Mouse (Mus musculus) thymus, postnatal 0 days (tissue): Measurements from ENCODE around the gene Prok2. TPM values are rescaled to one million over a fixed set of nuclear protein-coding genes. Genes with fewer than 3 reads are reported as not detected.

Source experiments
- DNase-seq: peaks from one replicate; pipeline ENCODE4 v3.0.0-alpha.2; 2015; ENCODE audit warnings: low spot score
- polyA plus RNA-seq: library from polyadenylated mRNA; unstranded; fragments of >200 nt; fragmentation: Nextera tagmentation; extraction: Ambion mirVana; gene quantifications from 2 replicates; pipeline ENCODE4 v1.2.1, GENCODE M21; 2015

Gene Prok2
- polyA plus RNA-seq, 1 experiment from 2014 or later = 0.18 TPM

DNA sequence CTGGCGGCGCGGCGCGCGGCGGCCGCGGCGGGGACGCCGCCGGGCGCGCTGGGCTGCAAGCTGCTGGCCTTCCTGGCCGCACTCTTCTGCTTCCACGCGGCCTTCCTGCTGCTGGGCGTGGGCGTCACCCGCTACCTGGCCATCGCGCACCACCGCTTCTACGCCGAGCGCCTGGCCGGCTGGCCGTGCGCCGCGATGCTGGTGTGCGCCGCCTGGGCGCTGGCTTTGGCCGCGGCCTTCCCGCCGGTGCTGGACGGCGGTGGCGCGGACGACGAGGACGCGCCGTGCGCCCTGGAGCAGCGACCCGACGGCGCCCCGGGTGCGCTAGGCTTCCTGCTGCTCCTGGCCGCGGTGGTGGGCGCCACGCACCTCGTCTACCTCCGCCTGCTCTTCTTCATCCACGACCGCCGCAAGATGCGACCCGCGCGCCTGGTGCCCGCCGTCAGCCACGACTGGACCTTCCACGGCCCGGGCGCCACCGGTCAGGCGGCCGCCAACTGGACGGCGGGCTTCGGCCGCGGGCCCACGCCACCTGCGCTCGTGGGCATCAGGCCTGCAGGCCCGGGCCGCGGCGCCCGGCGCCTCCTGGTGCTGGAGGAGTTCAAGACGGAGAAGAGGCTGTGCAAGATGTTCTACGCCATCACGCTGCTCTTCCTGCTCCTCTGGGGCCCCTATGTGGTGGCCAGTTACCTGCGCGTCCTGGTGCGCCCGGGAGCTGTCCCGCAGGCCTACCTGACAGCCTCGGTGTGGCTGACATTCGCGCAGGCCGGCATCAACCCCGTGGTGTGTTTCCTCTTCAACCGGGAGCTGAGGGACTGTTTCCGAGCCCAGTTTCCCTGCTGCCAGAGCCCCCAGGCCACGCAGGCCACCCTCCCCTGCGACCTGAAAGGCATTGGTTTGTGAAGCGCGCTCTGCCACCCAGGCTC lies 33.0 kb downstream of the Prok2 start:
- DNase-seq = no peak

GRCm38 (mm10) chr6:99692206-99692915 lies 33.8 kb downstream of the Prok2 start, which contains the start of gene Gpr27:
Gene Gpr27, plus strand, starts transcription at chr6:99692679.
- peak; percentile 8 for DNase-seq

DNA sequence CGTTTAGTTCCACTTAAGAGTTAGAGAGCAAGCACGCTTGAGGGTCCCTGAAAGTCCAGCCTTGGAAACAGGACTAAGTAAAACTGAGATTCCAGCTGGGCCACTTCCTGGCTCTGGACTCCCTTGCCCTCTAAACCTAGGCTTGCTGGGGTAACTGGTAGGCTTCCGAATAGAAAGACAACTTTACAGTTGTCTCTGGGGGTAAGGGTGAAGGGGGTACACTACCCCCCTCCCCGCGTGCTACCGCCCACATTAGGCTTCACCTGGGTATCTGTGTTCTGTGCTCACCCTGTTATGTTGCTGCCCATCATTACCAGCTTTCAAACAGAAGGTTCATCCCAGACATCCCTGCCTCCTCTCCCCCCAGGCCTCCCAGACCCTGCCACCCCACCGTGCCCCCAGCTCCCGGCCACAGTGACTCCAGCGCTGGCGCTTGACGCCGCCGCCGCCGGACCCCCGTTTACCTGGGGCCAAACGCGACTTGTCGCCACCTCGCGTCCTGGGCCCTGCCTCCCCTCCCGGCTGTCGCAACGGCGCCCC lies 34.5 kb downstream of the Prok2 start:
- no peak for DNase-seq

- no peak for DNase-seq
Measured at GRCm38 (mm10) chr6:99688513-99688912, 37.7 kb downstream of the Prok2 start.

GRCm38 (mm10) chr6:99684899-99685298 lies 41.3 kb downstream of the Prok2 start:
- peak; percentile 87 for DNase-seq

DNA sequence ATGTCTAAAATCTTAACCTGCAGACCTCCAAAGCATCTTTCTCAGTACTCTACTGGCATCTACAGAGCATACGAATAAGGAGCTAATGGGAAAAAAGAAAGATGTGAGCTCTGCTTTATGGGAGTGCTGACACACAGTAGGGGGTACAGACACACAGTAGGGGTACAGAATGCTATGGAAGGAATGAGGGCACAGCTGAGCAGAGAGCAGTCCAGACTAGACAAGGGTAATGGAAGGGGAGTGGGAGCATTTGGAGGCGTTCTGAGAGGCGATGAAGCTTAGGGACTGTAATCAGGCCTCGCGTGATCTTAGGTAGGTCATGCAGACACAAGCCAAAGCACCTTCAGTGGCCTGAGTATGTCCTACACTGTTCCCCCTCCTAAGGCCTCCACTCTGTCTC lies 42.2 kb downstream of the Prok2 start:
- DNase-seq = no peak

DNA sequence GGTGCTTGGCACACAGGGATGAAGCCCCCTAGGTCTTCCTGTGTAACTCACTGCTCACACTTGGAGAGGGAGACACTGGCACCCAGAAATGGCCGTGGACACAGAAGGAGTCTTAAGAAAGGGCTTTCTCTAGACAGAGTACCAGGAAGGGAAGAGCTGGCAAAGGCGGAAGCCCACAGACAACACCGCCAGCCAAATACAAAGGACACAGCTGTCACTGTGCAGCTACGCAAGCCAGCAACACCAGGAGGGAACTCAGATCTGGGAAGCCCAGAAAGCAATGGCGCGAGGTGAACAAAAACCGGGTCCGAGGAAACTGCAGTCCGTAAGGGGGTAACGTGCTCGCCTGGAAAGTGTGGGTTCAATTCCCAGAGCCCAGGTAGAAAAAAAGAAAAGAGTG lies 48.1 kb downstream of the Prok2 start:
- no peak for DNase-seq

DNA sequence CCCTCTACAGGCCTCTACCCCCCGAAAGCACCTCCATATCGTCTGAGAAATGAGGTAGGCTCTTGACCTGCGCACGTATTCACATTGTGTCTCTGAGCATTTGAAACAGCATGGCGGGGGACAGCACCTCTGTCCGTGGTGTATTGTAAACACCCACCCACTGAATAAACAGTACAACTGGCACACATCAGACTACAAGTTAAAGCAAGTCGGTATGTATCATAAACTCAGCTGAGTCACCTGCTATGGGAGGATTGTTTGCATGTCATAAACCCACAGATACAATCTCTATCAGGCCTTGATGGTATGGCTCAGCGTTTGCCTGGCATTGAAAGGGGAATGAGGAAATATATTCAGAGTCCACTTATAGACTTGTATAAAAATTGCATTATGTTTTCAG lies 48.9 kb downstream of the Prok2 start:
- DNase-seq = no peak

DNA sequence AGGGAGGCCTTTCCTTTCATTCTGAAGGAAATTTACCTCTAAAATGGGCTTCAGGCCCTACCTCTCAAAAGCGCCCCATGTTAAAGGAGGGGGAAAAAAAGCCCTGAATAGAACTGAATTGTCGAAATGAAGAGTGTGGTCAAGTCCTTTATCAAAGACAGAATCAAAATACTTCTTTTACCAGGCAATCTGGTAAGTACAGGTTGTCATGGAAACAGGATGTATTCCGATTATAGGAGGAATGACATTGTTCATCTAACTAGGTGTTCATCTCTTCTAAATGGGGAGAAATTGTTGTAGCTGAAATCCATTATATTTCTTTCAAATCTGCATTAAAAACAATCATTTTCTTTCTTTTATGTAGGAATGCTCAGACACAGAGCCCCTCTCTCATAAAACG lies 51.7 kb downstream of the Prok2 start:
- no peak for DNase-seq

- no peak for DNase-seq
Measured at GRCm38 (mm10) chr6:99671768-99672167, 54.4 kb downstream of the Prok2 start.

DNA sequence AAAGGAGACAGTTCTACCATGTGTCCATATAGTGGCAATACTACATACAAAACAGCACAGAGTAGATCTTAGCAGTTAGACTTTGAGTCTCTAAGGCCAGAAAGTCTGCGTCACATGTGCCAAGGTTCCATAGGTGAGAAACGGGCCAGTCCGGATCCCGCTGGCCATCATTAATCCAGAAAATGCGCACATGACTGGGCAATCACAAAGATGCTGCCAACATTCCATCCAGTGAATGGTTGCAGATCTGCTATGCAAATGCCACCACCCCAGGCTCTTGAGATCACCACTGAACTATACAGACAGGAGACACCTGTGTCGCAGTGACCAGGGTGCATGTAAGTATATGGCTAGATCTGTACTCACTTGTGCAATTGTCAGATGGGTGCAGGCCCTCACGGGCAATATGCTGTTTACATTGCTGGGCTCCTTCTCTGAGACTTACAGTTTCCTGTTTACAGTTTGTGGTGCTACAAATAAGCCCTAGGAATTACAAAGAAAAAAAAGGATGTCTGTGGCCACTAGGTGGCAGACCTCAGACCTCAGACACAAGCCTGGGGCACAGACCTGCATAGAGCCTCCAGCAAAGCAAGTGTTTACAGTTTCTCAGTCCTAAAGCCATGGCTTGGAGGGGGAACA lies 55.6 kb downstream of the Prok2 start:
- peak; percentile 86 for DNase-seq

- no peak for DNase-seq
Measured at GRCm38 (mm10) chr6:99669481-99670325, 56.5 kb downstream of the Prok2 start.

DNA sequence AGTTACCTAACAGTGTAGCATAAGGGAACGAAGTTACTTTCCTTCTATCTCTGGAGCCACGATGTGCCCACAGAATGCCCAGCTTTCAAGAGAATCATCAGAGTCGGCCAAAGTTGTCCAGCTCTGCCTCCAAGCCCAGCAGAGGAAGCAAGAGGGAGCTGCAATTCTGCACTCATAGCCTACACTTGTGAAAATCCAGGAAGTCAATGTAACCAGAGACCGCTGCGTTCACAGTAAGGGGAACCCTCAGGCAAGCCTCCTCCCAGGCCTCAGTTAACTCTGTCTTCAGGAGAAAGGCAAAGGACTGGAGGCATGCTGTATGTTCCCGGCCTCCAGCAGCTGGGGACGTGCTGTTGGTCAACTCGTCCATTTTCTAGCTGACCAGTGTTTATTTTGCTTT lies 58.9 kb downstream of the Prok2 start:
- peak; percentile 43 for DNase-seq

DNA sequence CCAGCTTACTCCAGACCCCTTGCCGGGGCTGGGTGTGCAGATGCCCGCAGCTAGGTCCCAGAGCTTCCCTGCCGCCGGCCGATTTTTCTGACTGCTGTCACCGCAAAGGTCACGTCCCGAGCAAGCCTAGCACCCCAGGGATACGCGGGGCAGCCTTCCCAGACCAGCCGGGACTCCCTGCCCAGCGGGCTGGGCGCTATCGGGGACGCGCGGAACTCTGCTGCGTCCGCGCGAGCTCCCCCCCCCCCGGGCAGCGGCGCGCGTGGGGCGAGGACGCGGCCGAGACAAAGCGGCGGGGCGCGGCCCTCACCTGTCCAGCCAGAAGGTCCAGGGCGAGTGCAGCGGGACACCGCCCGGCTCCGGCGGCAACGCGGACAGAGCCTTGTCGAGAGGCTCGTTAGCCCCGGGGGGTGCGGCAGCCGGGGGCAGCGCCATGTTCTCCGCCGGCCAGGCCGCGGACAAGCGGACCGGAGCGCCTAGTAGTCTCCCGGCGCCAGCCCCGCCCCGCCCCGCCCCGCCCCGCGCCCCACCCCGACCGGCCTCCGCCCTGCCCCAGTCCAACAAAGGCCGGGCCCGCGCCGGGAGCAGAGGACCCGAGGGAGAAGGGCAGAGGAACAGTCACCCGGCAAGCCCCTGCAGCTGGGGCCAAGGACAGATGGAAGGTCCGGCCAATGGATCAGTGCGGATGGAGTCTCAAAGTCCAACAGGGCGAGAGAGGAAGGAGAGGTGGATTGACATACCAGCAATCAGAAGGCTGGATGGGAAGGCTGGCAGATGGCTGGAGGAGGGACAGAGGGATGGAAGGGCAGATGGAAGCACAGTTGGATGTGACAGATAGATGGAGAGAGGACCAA lies 59.6 kb downstream of the Prok2 start, which contains the start of the genes Eif4e3 and Gm20696:
Eif4e3 (minus strand) TSS at position 454 of the 854 bp plus-strand sequence.
Gm20696 (minus strand) TSS at position 480 of the 854 bp plus-strand sequence.
- DNase-seq = peak; percentile 37

- peak; percentile 51 for DNase-seq
Measured at GRCm38 (mm10) chr6:99665457-99666317, 60.5 kb downstream of the Prok2 start.

GRCm38 (mm10) chr6:99663232-99663631 lies 63.0 kb downstream of the Prok2 start:
- no peak for DNase-seq
